Mouse (Mus musculus) thymus, postnatal 36 days (tissue): ENCODE measurements around the gene B3gat3.
A peak's percentile ranks its signal among the peaks of the same experiment; 100 is the strongest.

Experiments
- DNase-seq, 2 experiments: peaks; one replicate each; pipeline ENCODE4 v3.0.0; 2022; ENCODE audit warnings: mixed read lengths in 2 of 2

The B3gat3 gene

GRCm38 (mm10) chr19:8898576-8898975 lies 21.6 kb upstream of the B3gat3 start:
- no peak for DNase-seq

GRCm38 (mm10) chr19:8899079-8899478 lies 21.1 kb upstream of the B3gat3 start:
- no peak for DNase-seq

GRCm38 (mm10) chr19:8903412-8903811 lies 16.8 kb upstream of the B3gat3 start:
- no peak for DNase-seq

GRCm38 (mm10) chr19:8908531-8908930 lies 11.6 kb upstream of the B3gat3 start:
- no peak for DNase-seq

- no peak for DNase-seq
Measured at GRCm38 (mm10) chr19:8911810-8912209, 8.4 kb upstream of the B3gat3 start.

- DNase-seq, result no peak
Measured at GRCm38 (mm10) chr19:8914212-8914611, 6.0 kb upstream of the B3gat3 start.

- DNase-seq, result no peak
Measured at GRCm38 (mm10) chr19:8919000-8919399, 1.2 kb upstream of the B3gat3 start.

- DNase-seq, result no peak
Measured at GRCm38 (mm10) chr19:8919684-8920072, 496 bp upstream of the B3gat3 start.

GRCm38 (mm10) chr19:8920836-8921291 lies 690 bp downstream of the B3gat3 start:
- peak in 1 of 2 experiments; percentile 18 for DNase-seq

- DNase-seq, result peak in 1 of 2 experiments; percentile 14
Measured at GRCm38 (mm10) chr19:8921741-8922140, 1.6 kb downstream of the B3gat3 start.

GRCm38 (mm10) chr19:8926766-8927165 lies 6.6 kb downstream of the B3gat3 start:
- DNase-seq, result no peak

- DNase-seq, result no peak
Measured at GRCm38 (mm10) chr19:8927891-8928525, 7.8 kb downstream of the B3gat3 start.

- DNase-seq, result no peak
Measured at GRCm38 (mm10) chr19:8928689-8929223, 8.6 kb downstream of the B3gat3 start.

- peak; percentile 89 for DNase-seq
Measured at GRCm38 (mm10) chr19:8929224-8930088, 9.3 kb downstream of the B3gat3 start, which contains the start of the genes Rom1 and Eml3. TSS of gene Rom1 (minus strand) at chr19:8929356. TSS of gene Eml3 (plus strand) at chr19:8929552.

- no peak for DNase-seq
Measured at GRCm38 (mm10) chr19:8930117-8930516, 9.9 kb downstream of the B3gat3 start.

GRCm38 (mm10) chr19:8930771-8931170 lies 10.6 kb downstream of the B3gat3 start:
- no peak for DNase-seq

- DNase-seq, result no peak
Measured at GRCm38 (mm10) chr19:8936736-8937135, 16.6 kb downstream of the B3gat3 start.

GRCm38 (mm10) chr19:8940526-8941133 lies 20.5 kb downstream of the B3gat3 start:
- no peak for DNase-seq

GRCm38 (mm10) chr19:8941136-8941514 lies 21.0 kb downstream of the B3gat3 start:
- DNase-seq, result peak in 1 of 2 experiments; percentile 21

GRCm38 (mm10) chr19:8941515-8942217 lies 21.5 kb downstream of the B3gat3 start, which contains the start of gene Mta2:
TSS of gene Mta2 (plus strand) at chr19:8941875.
- peak; percentile 98 for DNase-seq

GRCm38 (mm10) chr19:8942276-8942964 lies 22.2 kb downstream of the B3gat3 start:
- DNase-seq, result no peak

- no peak for DNase-seq
Measured at GRCm38 (mm10) chr19:8943047-8943446, 22.9 kb downstream of the B3gat3 start.
